Mouse (Mus musculus) liver, embryonic 12.5 days (tissue): ENCODE results near the gene Gcgr. TPM values are rescaled to one million over a fixed set of nuclear protein-coding genes. Genes with fewer than 3 reads are reported as not detected.

Source experiments
- ATAC-seq: fragments of 200-750 bp; cut with Nextera tagmentation; 2 replicates; pipeline ENCODE4 v1.8.0; 2017; ENCODE audit warnings: moderate number of reproducible peaks, mild to moderate bottlenecking, moderate library complexity
- H3K27ac ChIP-seq: fragments of 300-500 bp; sonication (generic); 2 replicates; pipeline ENCODE4 v1.5.1; 2016; ENCODE audit warnings: mild to moderate bottlenecking
- H3K27me3 ChIP-seq: fragments of 300-500 bp; sonication (generic); replicated peaks from 2 replicates; pipeline ENCODE4 v1.6.1; 2016; ENCODE audit warnings: mild to moderate bottlenecking, moderate library complexity
- H3K36me3 ChIP-seq: fragments of 300-500 bp; sonication (generic); 2 replicates; pipeline ENCODE4 v1.6.1; 2016; ENCODE audit warnings: mild to moderate bottlenecking, moderate library complexity
- H3K4me1 ChIP-seq: fragments of 300-500 bp; sonication (generic); 2 replicates; pipeline ENCODE4 v1.6.1; 2016
- H3K4me2 ChIP-seq: fragments of 300-500 bp; sonication (generic); 2 replicates; pipeline ENCODE4 v1.6.1; 2016; ENCODE audit warnings: mild to moderate bottlenecking, moderate library complexity
- H3K4me3 ChIP-seq: fragments of 300-500 bp; sonication (generic); 2 replicates; pipeline ENCODE4 v1.5.1; 2016; ENCODE audit warnings: mild to moderate bottlenecking, moderate library complexity
- H3K9ac ChIP-seq: fragments of 300-500 bp; sonication (generic); 2 replicates; pipeline ENCODE4 v1.6.1; 2016; ENCODE audit warnings: mild to moderate bottlenecking, moderate library complexity
- H3K9me3 ChIP-seq: fragments of 300-500 bp; sonication (generic); replicated peaks from 2 replicates; pipeline ENCODE4 v1.6.1; 2016; ENCODE audit warnings: mild to moderate bottlenecking, moderate library complexity
- WGBS: fragments of 180-500 bp; shearing (Covaris S2); methylation state at CpG from one replicate; pipeline ENCODE4 v1.1.7; 2016; ENCODE audit not compliant: insufficient replicate concordance; 5-methylcytosine and 5-hydroxymethylcytosine counted together
- polyA plus RNA-seq: library from polyadenylated mRNA; unstranded; fragments of >200 nt; fragmentation: Nextera tagmentation; extraction: Ambion mirVana; gene quantifications from 2 replicates; pipeline ENCODE4 v1.2.1, GENCODE M21; 2016

The Gcgr gene
- polyA plus RNA-seq, 1 experiment from 2014 or later = 9.6 TPM

DNA sequence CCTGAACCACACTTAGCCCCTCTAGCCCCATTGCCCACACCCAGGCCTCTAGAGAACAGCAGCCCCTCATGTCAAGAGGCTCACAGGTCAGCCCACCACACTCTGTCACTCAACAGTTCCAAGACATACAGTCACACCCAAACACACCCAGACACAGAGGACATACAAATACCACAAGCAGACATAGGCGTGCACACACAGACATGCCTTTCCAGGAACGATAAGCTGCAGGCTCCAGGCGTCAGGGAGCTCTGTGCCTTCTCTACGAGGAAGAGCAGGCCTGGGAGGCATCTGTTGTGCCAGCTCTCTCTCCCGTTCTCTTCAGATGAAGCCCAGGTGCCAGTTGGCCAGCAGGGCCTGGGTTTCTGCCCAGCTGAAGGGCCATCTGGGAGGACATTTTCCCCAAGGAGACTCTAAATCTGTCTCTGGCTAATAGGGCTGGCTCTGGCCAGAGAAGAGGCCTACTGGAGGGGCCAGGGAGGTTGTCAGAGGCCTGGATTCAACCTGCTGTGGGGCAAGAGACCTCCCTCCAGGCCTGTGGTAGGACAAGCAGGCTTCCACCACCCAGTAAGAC is 9.4 kb upstream of the Gcgr start:
- H3K36me3 ChIP-seq = no peaks in the 10 kb centered on the region
- H3K4me2 ChIP-seq = peak overlapping the region; percentile 29
- peak; percentile 90 for ATAC-seq
- WGBS = 42% methylated on average over 5 of the region's 5 CpGs
- no peaks in the 10 kb centered on the region for H3K27me3 ChIP-seq
- no peak overlapping the region; the same call in 1 of the 2 replicates for H3K9ac ChIP-seq
- H3K4me3 ChIP-seq = no peak overlapping the region
- peak overlapping the region; percentile 78 for H3K27ac ChIP-seq
- peaks cover 36% of the 10 kb centered on the region for H3K4me1 ChIP-seq
- no peaks in the 10 kb centered on the region for H3K9me3 ChIP-seq

- ATAC-seq = no peak
- H3K9me3 ChIP-seq = no peaks in the 10 kb centered on the region
- H3K9ac ChIP-seq = no peak overlapping the region
- H3K4me1 ChIP-seq = peaks cover 39% of the 10 kb centered on the region
- no peaks in the 10 kb centered on the region for H3K36me3 ChIP-seq
- no peak overlapping the region for H3K27ac ChIP-seq
- no peak overlapping the region for H3K4me3 ChIP-seq
- H3K4me2 ChIP-seq = no peak overlapping the region
- peaks cover 2% of the 10 kb centered on the region for H3K27me3 ChIP-seq
- 78% methylated on average over 8 of the region's 8 CpGs for WGBS
Measured at GRCm38 (mm10) chr11:120522581-120522980, 7.9 kb upstream of the Gcgr start.

GRCm38 (mm10) chr11:120525959-120526358 is 4.5 kb upstream of the Gcgr start:
- Histone ChIP-seq H3K4me1 (peaks cover 27% of the 10 kb centered on the region), H3K27ac (no peak overlapping the region), H3K27me3 (peaks cover 36% of the 10 kb centered on the region), H3K36me3 (no peaks in the 10 kb centered on the region), H3K4me2 (no peak overlapping the region), H3K4me3 (no peak overlapping the region), H3K9ac (no peak overlapping the region), H3K9me3 (no peaks in the 10 kb centered on the region)
- WGBS = 59% methylated on average over 2 of the region's 2 CpGs
- ATAC-seq = no peak

GRCm38 (mm10) chr11:120527690-120528354 is 2.7 kb upstream of the Gcgr start:
- H3K4me3 ChIP-seq = no peak overlapping the region
- no peak for ATAC-seq
- no peak overlapping the region for H3K4me2 ChIP-seq
- peaks cover 55% of the 10 kb centered on the region for H3K27me3 ChIP-seq
- no peaks in the 10 kb centered on the region for H3K9me3 ChIP-seq
- no peak overlapping the region for H3K27ac ChIP-seq
- H3K36me3 ChIP-seq = no peaks in the 10 kb centered on the region
- peaks cover 21% of the 10 kb centered on the region for H3K4me1 ChIP-seq
- no peak overlapping the region for H3K9ac ChIP-seq
- WGBS = 50% methylated on average over 9 of the region's 9 CpGs

GRCm38 (mm10) chr11:120528903-120529302 is 1.6 kb upstream of the Gcgr start:
- H3K4me2 ChIP-seq = no peak overlapping the region
- peak; percentile 45; the same call in 1 of the 2 replicates for ATAC-seq
- H3K4me1 ChIP-seq = peaks cover 21% of the 10 kb centered on the region
- no peak overlapping the region for H3K9ac ChIP-seq
- peaks cover 66% of the 10 kb centered on the region for H3K27me3 ChIP-seq
- 55% methylated on average over 4 of the region's 4 CpGs for WGBS
- no peaks in the 10 kb centered on the region for H3K9me3 ChIP-seq
- H3K27ac ChIP-seq = peak overlapping the region; percentile 10
- no peak overlapping the region for H3K4me3 ChIP-seq
- no peaks in the 10 kb centered on the region for H3K36me3 ChIP-seq

DNA sequence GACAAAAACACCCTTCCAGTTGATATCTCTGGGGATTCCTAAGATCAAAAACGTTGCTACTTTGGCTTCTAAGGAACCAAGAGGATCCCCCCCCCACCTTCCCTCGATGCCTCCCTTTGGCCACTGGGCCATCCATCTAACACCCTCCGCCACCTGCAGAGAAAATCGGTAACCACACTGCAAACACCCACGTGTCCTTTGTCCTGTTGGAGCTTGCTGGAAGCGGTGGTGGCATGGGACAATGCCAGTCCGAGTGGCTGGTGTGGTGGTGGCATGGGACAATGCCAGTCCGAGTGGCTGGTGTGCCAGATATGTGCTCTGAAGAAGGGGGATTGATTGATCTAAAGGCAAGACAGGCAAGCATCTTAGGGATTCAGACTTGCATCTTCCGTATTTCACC is 1.1 kb downstream of the Gcgr start:
- Histone ChIP-seq H3K36me3 (no peaks in the 10 kb centered on the region), H3K27me3 (peaks cover 89% of the 10 kb centered on the region), H3K4me1 (peaks cover 21% of the 10 kb centered on the region), H3K9ac (no peak overlapping the region), H3K4me2 (peak overlapping the region; percentile 54), H3K9me3 (no peaks in the 10 kb centered on the region), H3K4me3 (peak overlapping the region; percentile 36; the same call in 1 of the 2 replicates), H3K27ac (no peak overlapping the region)
- 25% methylated on average over 9 of the region's 9 CpGs for WGBS
- ATAC-seq = no peak

DNA sequence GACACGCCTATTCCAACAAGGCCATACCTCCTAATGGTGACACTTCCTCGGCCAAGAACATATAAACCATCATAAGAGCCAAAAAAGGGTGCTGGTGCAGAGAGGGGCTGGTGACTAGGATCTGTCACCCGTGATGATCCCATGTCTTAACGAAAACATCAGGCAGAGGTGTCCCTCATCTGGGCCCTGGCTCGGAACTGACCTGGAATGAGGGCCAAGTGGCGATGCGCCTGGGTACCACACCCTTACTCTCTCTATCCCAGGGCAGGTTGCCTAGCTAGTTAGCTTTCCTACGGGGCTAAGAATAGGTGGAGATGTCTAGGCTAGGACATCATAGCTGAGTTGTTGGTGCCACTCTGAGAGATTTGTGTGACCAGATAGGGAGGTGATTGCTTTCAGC is 3.6 kb downstream of the Gcgr start:
- H3K4me1 ChIP-seq = peaks cover 15% of the 10 kb centered on the region
- H3K4me2 ChIP-seq = no peak overlapping the region
- H3K27me3 ChIP-seq = peaks cover 79% of the 10 kb centered on the region
- no peak overlapping the region for H3K4me3 ChIP-seq
- no peaks in the 10 kb centered on the region for H3K36me3 ChIP-seq
- no peak for ATAC-seq
- WGBS = 75% methylated on average over 8 of the region's 8 CpGs
- H3K27ac ChIP-seq = no peak overlapping the region
- no peaks in the 10 kb centered on the region for H3K9me3 ChIP-seq
- H3K9ac ChIP-seq = no peak overlapping the region

DNA sequence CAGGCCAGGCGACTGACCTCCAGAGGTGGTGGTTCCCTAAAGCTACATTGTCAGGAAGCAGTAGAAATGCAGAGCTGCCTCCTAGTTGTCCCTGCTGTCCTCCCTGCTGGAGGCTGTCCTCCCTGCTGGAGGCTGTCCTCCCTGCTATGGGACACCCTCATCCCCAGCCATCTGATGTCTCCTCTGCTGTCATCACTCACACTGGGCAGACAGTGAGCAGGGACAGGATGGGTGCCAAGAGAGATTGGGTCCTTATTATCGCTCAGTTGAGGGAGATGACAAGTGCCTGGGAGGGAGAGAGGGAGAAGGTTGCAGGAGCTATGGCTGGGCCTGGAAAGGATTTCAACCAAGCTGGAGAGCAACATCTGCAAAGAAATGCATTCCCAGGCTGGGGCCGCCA is 4.6 kb downstream of the Gcgr start:
- Histone ChIP-seq H3K4me2 (no peak overlapping the region), H3K9me3 (no peaks in the 10 kb centered on the region), H3K4me3 (no peak overlapping the region), H3K36me3 (no peaks in the 10 kb centered on the region), H3K27ac (no peak overlapping the region), H3K27me3 (peaks cover 68% of the 10 kb centered on the region), H3K9ac (no peak overlapping the region), H3K4me1 (peaks cover 25% of the 10 kb centered on the region)
- WGBS = 51% methylated on average over 3 of the region's 3 CpGs
- ATAC-seq = no peak

DNA sequence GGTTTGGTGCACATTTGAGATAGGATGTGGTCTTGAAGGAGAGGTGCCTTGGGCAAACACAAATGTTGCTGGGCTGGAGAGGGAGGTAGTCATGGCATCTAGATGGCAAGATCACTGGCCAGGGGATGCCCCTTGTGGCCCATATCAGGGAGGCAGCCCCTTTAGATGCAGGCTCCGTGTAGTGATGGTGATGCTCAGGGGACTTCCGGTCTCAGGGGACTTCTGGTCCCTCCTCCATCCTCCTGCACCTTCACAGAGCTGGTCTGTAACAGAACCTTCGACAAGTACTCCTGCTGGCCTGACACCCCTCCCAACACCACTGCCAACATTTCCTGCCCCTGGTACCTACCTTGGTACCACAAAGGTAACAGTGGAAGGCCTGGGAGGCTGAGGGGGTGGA is 5.3 kb downstream of the Gcgr start:
- Histone ChIP-seq H3K27me3 (peaks cover 62% of the 10 kb centered on the region), H3K4me2 (no peak overlapping the region), H3K9me3 (no peaks in the 10 kb centered on the region), H3K36me3 (no peaks in the 10 kb centered on the region), H3K4me1 (peaks cover 21% of the 10 kb centered on the region), H3K9ac (no peak overlapping the region), H3K27ac (no peak overlapping the region), H3K4me3 (no peak overlapping the region)
- ATAC-seq = no peak
- WGBS = 57% methylated on average over 3 of the region's 3 CpGs

DNA sequence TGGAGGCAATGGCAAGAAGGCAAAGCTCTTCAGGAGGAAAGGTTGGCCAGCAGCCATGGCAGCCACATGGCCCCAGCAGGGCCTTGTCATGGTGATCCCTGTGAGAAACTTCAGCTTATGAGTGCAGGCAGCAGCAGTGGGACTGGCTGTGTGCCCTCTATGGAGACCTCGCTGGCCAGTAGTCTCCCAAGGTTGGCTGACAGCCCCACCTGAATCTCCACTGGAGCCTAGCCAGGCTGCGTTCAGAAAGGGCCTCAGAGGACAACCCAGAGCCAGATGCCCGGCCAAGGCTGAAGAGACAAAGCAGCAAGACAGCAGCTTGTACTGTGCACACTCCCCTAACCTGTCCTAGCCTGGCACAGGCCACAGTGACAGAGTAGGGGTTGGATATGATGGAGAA is 8.0 kb downstream of the Gcgr start:
- Histone ChIP-seq H3K27me3 (peaks cover 35% of the 10 kb centered on the region), H3K4me1 (peaks cover 24% of the 10 kb centered on the region), H3K27ac (peak overlapping the region; percentile 11; the same call in 1 of the 2 replicates), H3K4me3 (no peak overlapping the region), H3K4me2 (no peak overlapping the region), H3K36me3 (peaks cover 13% of the 10 kb centered on the region), H3K9ac (no peak overlapping the region), H3K9me3 (no peaks in the 10 kb centered on the region)
- WGBS = 61% methylated on average over 3 of the region's 3 CpGs
- no peak for ATAC-seq

GRCm38 (mm10) chr11:120538955-120539284 is 8.4 kb downstream of the Gcgr start:
- Histone ChIP-seq H3K27ac (peak overlapping the region; percentile 17; the same call in 1 of the 2 replicates), H3K36me3 (peaks cover 17% of the 10 kb centered on the region), H3K9ac (no peak overlapping the region), H3K9me3 (no peaks in the 10 kb centered on the region), H3K4me3 (no peak overlapping the region), H3K4me2 (no peak overlapping the region), H3K4me1 (peaks cover 24% of the 10 kb centered on the region), H3K27me3 (peaks cover 31% of the 10 kb centered on the region)
- ATAC-seq = no peak
- 34% methylated on average over 8 of the region's 8 CpGs for WGBS

DNA sequence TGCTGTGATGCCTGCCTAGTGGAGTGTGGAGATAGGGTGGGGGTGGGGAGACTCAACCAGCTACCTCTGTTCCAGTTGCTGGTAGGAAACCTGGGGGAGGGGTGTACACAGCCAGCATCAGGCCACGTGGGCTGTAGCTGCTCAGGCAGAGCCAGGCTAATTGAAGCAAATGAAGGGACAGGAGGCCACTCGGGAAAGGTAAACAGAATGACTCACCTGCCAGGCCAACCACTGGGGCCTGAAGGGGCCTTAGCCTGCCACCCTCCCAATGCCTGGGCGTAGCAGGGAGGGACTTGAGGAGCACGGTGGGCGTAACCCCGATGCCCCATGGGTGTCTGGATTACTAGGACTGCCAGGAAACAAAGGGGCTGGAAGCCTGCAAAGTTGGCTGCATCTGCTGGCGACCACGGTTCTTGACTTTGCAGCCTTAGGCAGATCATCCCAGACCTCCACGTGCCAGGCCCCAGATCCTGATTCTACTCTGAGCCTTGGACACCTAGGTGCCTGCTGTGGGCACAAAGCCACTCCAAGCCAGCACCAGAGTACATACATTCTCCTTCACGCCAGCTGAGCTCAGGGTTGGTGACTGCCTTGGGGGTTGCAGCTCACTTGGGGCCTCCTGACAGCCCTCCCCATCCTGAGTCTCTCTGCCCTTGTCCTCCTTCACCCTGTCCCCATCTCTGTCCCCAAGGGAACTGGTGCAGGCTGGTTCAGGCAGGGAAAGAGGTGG is 9.0 kb downstream of the Gcgr start:
- Histone ChIP-seq H3K9ac (0 out of 2 replicates have a peak overlapping the region, but pooled peaks have one; percentile 3), H3K36me3 (peaks cover 22% of the 10 kb centered on the region), H3K9me3 (no peaks in the 10 kb centered on the region), H3K4me1 (peaks cover 24% of the 10 kb centered on the region), H3K4me2 (no peak overlapping the region), H3K27me3 (peaks cover 25% of the 10 kb centered on the region), H3K4me3 (no peak overlapping the region), H3K27ac (peak overlapping the region; percentile 17; the same call in 1 of the 2 replicates)
- peak; percentile 42 for ATAC-seq
- WGBS = 45% methylated on average over 10 of the region's 10 CpGs
